Mouse (Mus musculus): ENCODE results near the gene Amhr2. TPM values are rescaled to one million over a fixed set of nuclear protein-coding genes. Genes with fewer than 3 reads are reported as not detected.

The Amhr2 gene
- polyA plus RNA-seq, 1 experiment from 2014 or later: 1.2 TPM

DNA sequence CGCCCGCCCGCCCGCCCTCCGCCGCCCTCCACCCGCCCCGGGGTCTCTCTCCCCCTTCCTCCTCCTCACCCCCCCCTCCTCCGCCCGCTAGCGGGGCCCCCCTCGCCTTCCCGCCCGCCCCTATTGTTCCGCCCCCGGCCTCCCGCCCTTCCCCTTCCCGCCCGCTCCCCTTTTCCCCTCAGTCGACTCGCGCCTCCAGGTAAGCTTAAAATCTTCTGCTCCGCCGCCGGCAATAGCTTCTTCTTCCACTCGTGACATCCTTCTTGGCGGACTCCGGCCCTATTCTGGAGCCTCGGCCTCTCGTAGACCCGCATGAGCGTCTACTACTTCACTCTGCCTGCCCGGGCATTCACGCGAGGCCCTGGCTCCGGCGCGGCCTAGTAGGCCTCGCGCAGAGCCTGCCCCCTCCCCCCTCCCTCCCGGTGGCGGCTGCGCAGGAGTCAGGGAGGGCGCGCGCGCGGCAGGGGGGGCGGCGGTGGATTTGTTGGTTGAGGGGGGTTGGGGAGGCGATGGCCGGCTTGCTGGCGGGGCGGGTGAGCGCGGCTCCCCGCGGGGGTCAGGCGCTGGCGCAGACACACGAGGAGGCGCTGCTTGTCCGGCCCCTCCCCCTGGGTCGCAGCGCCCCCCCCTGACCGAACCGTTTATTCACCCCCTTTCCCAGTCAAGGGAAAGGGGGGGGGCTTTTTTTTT is 25.6 kb downstream of the Amhr2 start:
- H3K9ac ChIP-seq (replicated peaks; ENCODE audit: low read depth, low read length): peak overlapping the region; percentile 81
- peak; percentile 57 for ATAC-seq (ENCODE audit: insufficient number of reproducible peaks, insufficient read depth, low FRiP score, low read depth)
- peaks cover 8% of the 10 kb centered on the region; the same call in 1 of the 2 replicates for H3K4me1 ChIP-seq (ENCODE audit: control insufficient read depth, insufficient read depth, low read length)
- peak overlapping the region; percentile 98 for H3K27ac ChIP-seq (ENCODE audit: low read length)
- 2% methylated on average over 39 of the region's 67 CpGs for WGBS
- H3K27me3 ChIP-seq (ENCODE audit: control insufficient read depth, insufficient read depth, low read length): no peaks in the 10 kb centered on the region
- peak overlapping the region; percentile 70 for H3K4me3 ChIP-seq (ENCODE audit: low read depth, low read length)
- peak overlapping the region; percentile 77 for H3K4me2 ChIP-seq (replicated peaks; ENCODE audit: low read depth, low read length)
- peaks cover 24% of the 10 kb centered on the region for H3K36me3 ChIP-seq (ENCODE audit: control insufficient read depth, insufficient read depth, low read length)
- H3K9me3 ChIP-seq (ENCODE audit: control insufficient read depth, low read depth, low read length): no peaks in the 10 kb centered on the region

DNA sequence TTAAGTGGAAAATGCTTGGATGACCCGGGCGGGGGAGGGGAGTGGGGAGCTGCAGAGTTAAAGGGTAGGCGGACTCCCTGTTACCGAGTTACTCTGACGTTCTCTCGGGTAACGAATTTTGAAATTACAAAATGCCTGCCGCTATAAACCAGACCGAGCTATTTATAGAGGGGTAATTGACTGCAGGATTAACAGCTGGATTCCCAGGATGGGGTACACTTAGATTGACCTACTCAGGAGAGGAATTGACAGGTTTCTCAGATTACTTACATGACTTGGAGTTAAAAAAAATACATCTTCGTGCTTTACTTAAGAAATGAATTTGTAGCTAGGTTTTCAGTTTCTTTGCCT is 26.1 kb downstream of the Amhr2 start:
- H3K27me3 ChIP-seq (ENCODE audit: control insufficient read depth, insufficient read depth, low read length): no peaks in the 10 kb centered on the region
- peaks cover 8% of the 10 kb centered on the region; the same call in 1 of the 2 replicates for H3K4me1 ChIP-seq (ENCODE audit: control insufficient read depth, insufficient read depth, low read length)
- peak overlapping the region; percentile 70 for H3K4me3 ChIP-seq (ENCODE audit: low read depth, low read length)
- no peaks in the 10 kb centered on the region for H3K9me3 ChIP-seq (ENCODE audit: control insufficient read depth, low read depth, low read length)
- peak overlapping the region; percentile 98; the same call in 1 of the 2 replicates for H3K27ac ChIP-seq (ENCODE audit: low read length)
- under 1% methylated on average over 10 of the region's 10 CpGs for WGBS
- peaks cover 28% of the 10 kb centered on the region for H3K36me3 ChIP-seq (ENCODE audit: control insufficient read depth, insufficient read depth, low read length)
- peak overlapping the region; percentile 77 for H3K4me2 ChIP-seq (replicated peaks; ENCODE audit: low read depth, low read length)
- peak overlapping the region; percentile 81 for H3K9ac ChIP-seq (replicated peaks; ENCODE audit: low read depth, low read length)
- no peak for ATAC-seq (ENCODE audit: insufficient number of reproducible peaks, insufficient read depth, low FRiP score, low read depth)

DNA sequence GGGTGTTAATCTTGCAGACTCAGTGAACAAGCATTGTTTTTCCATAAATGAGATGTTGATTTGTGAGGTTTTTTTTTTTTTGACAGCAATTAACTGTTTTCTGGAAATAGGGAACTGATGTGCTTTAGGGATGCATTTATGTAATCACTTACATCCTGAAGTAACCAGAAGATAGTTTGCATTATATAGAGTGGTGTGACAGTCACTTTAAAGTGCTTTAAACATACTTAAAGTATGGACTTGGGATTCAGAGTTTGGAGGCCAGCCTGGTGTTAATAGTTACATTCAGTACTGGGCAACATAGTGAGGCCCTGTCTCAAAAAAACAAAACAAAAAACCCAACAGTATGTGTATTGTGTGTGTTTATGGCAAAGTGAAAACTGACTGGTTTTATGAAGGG is 26.6 kb downstream of the Amhr2 start:
- no peak overlapping the region for H3K27ac ChIP-seq (ENCODE audit: low read length)
- H3K9me3 ChIP-seq (ENCODE audit: control insufficient read depth, low read depth, low read length): no peaks in the 10 kb centered on the region
- H3K9ac ChIP-seq (replicated peaks; ENCODE audit: low read depth, low read length): 0 out of 2 replicates have a peak overlapping the region, but pooled peaks have one; percentile 81
- H3K4me3 ChIP-seq (ENCODE audit: low read depth, low read length): peak overlapping the region; percentile 70
- H3K36me3 ChIP-seq (ENCODE audit: control insufficient read depth, insufficient read depth, low read length): peaks cover 33% of the 10 kb centered on the region
- H3K27me3 ChIP-seq (ENCODE audit: control insufficient read depth, insufficient read depth, low read length): no peaks in the 10 kb centered on the region
- H3K4me2 ChIP-seq (replicated peaks; ENCODE audit: low read depth, low read length): peak overlapping the region; percentile 77
- H3K4me1 ChIP-seq (ENCODE audit: control insufficient read depth, insufficient read depth, low read length): peaks cover 8% of the 10 kb centered on the region; the same call in 1 of the 2 replicates
- ATAC-seq (ENCODE audit: insufficient number of reproducible peaks, insufficient read depth, low FRiP score, low read depth): no peak

- WGBS: 75% methylated on average over 2 of the region's 2 CpGs
- no peak overlapping the region for H3K9ac ChIP-seq (replicated peaks; ENCODE audit: low read depth, low read length)
- H3K4me2 ChIP-seq (replicated peaks; ENCODE audit: low read depth, low read length): no peak overlapping the region
- H3K36me3 ChIP-seq (ENCODE audit: control insufficient read depth, insufficient read depth, low read length): peaks cover 47% of the 10 kb centered on the region
- H3K4me3 ChIP-seq (ENCODE audit: low read depth, low read length): no peak overlapping the region
- no peaks in the 10 kb centered on the region for H3K9me3 ChIP-seq (ENCODE audit: control insufficient read depth, low read depth, low read length)
- H3K27ac ChIP-seq (ENCODE audit: low read length): no peak overlapping the region
- ATAC-seq (ENCODE audit: insufficient number of reproducible peaks, insufficient read depth, low FRiP score, low read depth): no peak
- no peaks in the 10 kb centered on the region for H3K27me3 ChIP-seq (ENCODE audit: control insufficient read depth, insufficient read depth, low read length)
- H3K4me1 ChIP-seq (ENCODE audit: control insufficient read depth, insufficient read depth, low read length): peaks cover 8% of the 10 kb centered on the region; the same call in 1 of the 2 replicates
Observed at GRCm38 (mm10) chr15:102473246-102473645, 28.1 kb downstream of the Amhr2 start.

DNA sequence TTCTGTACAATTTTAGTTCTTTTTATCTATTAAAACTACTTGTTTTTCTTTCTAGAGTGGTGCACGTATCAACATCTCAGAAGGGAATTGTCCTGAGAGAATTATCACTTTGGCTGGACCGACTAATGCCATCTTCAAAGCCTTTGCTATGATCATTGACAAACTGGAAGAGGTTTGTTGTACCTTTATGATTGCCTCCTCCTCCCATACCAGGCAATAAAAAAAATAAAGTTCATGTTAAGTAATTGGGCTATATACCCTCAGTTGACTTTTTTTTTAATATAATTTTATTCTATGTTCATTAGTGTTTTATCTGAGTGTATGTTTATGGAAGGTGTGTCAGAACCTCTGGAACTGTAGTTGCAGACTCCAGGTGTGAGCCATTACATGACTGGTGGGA is 29.4 kb downstream of the Amhr2 start:
- H3K27me3 ChIP-seq (ENCODE audit: control insufficient read depth, insufficient read depth, low read length): no peaks in the 10 kb centered on the region
- H3K4me3 ChIP-seq (ENCODE audit: low read depth, low read length): no peak overlapping the region
- H3K36me3 ChIP-seq (ENCODE audit: control insufficient read depth, insufficient read depth, low read length): peaks cover 58% of the 10 kb centered on the region
- H3K9me3 ChIP-seq (ENCODE audit: control insufficient read depth, low read depth, low read length): no peaks in the 10 kb centered on the region
- peaks cover 8% of the 10 kb centered on the region; the same call in 1 of the 2 replicates for H3K4me1 ChIP-seq (ENCODE audit: control insufficient read depth, insufficient read depth, low read length)
- WGBS: 82% methylated on average over 2 of the region's 2 CpGs
- no peak overlapping the region for H3K4me2 ChIP-seq (replicated peaks; ENCODE audit: low read depth, low read length)
- H3K27ac ChIP-seq (ENCODE audit: low read length): no peak overlapping the region
- H3K9ac ChIP-seq (replicated peaks; ENCODE audit: low read depth, low read length): no peak overlapping the region
- no peak for ATAC-seq (ENCODE audit: insufficient number of reproducible peaks, insufficient read depth, low FRiP score, low read depth)

DNA sequence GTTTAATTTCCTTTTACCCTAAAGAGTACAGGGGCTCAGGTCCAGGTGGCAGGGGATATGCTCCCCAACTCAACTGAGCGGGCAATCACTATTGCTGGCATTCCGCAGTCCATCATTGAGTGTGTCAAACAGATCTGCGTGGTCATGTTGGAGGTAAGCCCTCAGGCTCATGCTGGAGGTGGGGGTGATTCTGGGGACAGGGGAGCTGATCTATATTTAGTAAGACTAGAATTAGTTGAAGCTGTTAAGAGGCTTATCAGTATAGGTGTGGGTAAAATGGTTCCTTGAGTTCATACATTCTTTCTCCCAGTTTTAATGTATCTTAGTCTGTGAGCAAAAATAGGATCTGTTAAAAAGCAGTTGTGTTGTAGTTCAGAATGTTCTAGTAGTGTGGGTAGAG is 38.0 kb downstream of the Amhr2 start:
- Histone ChIP-seq H3K36me3 (ENCODE audit: control insufficient read depth, insufficient read depth, low read length) (peaks cover 82% of the 10 kb centered on the region), H3K4me2 (replicated peaks; ENCODE audit: low read depth, low read length) (no peak overlapping the region), H3K4me1 (ENCODE audit: control insufficient read depth, insufficient read depth, low read length) (no peaks in the 10 kb centered on the region), H3K4me3 (ENCODE audit: low read depth, low read length) (no peak overlapping the region), H3K27me3 (ENCODE audit: control insufficient read depth, insufficient read depth, low read length) (no peaks in the 10 kb centered on the region), H3K27ac (ENCODE audit: low read length) (no peak overlapping the region), H3K9me3 (ENCODE audit: control insufficient read depth, low read depth, low read length) (no peaks in the 10 kb centered on the region), H3K9ac (replicated peaks; ENCODE audit: low read depth, low read length) (no peak overlapping the region)
- no peak for ATAC-seq (ENCODE audit: insufficient number of reproducible peaks, insufficient read depth, low FRiP score, low read depth)
- WGBS: 78% methylated on average over 3 of the region's 3 CpGs

GRCm38 (mm10) chr15:102485853-102486252 is 40.7 kb downstream of the Amhr2 start:
- Histone ChIP-seq H3K9me3 (ENCODE audit: control insufficient read depth, low read depth, low read length) (no peaks in the 10 kb centered on the region), H3K27ac (ENCODE audit: low read length) (no peak overlapping the region), H3K4me2 (replicated peaks; ENCODE audit: low read depth, low read length) (no peak overlapping the region), H3K4me1 (ENCODE audit: control insufficient read depth, insufficient read depth, low read length) (no peaks in the 10 kb centered on the region), H3K9ac (replicated peaks; ENCODE audit: low read depth, low read length) (no peak overlapping the region), H3K27me3 (ENCODE audit: control insufficient read depth, insufficient read depth, low read length) (no peaks in the 10 kb centered on the region), H3K36me3 (ENCODE audit: control insufficient read depth, insufficient read depth, low read length) (peaks cover 86% of the 10 kb centered on the region), H3K4me3 (ENCODE audit: low read depth, low read length) (no peak overlapping the region)
- no peak for ATAC-seq (ENCODE audit: insufficient number of reproducible peaks, insufficient read depth, low FRiP score, low read depth)
- 89% methylated on average over 12 of the region's 12 CpGs for WGBS

GRCm38 (mm10) chr15:102487664-102488063 is 42.5 kb downstream of the Amhr2 start:
- Histone ChIP-seq H3K4me2 (replicated peaks; ENCODE audit: low read depth, low read length) (no peak overlapping the region), H3K4me1 (ENCODE audit: control insufficient read depth, insufficient read depth, low read length) (no peaks in the 10 kb centered on the region), H3K27ac (ENCODE audit: low read length) (no peak overlapping the region), H3K4me3 (ENCODE audit: low read depth, low read length) (no peak overlapping the region), H3K27me3 (ENCODE audit: control insufficient read depth, insufficient read depth, low read length) (no peaks in the 10 kb centered on the region), H3K9ac (replicated peaks; ENCODE audit: low read depth, low read length) (no peak overlapping the region), H3K36me3 (ENCODE audit: control insufficient read depth, insufficient read depth, low read length) (peaks cover 88% of the 10 kb centered on the region), H3K9me3 (ENCODE audit: control insufficient read depth, low read depth, low read length) (no peaks in the 10 kb centered on the region)
- 63% methylated on average over 1 of the region's 1 CpGs for WGBS
- no peak for ATAC-seq (ENCODE audit: insufficient number of reproducible peaks, insufficient read depth, low FRiP score, low read depth)

DNA sequence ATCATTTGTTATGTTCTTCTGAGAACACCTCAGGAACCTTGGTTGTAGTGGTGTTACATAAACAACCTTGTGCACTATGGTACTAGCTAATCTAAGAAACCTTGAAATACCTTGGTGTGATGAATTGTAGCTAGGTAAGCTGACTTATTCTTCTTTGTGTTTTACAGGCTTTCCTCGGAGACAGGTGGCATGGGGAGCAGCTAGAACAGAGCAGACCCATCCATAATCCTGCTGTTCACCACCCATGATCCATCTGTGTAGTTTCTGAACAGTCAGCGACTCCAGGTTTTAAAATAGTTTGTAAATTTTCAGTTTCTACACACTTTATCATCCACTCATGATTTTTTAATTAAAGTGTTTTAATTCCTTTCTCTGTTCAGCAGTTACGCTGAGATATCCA is 53.2 kb downstream of the Amhr2 start:
- Histone ChIP-seq H3K27me3 (ENCODE audit: control insufficient read depth, insufficient read depth, low read length) (no peaks in the 10 kb centered on the region), H3K9me3 (ENCODE audit: control insufficient read depth, low read depth, low read length) (no peaks in the 10 kb centered on the region), H3K36me3 (ENCODE audit: control insufficient read depth, insufficient read depth, low read length) (peaks cover 90% of the 10 kb centered on the region), H3K27ac (ENCODE audit: low read length) (no peak overlapping the region), H3K9ac (replicated peaks; ENCODE audit: low read depth, low read length) (no peak overlapping the region), H3K4me3 (ENCODE audit: low read depth, low read length) (no peak overlapping the region), H3K4me2 (replicated peaks; ENCODE audit: low read depth, low read length) (no peak overlapping the region), H3K4me1 (ENCODE audit: control insufficient read depth, insufficient read depth, low read length) (no peaks in the 10 kb centered on the region)
- no peak for ATAC-seq (ENCODE audit: insufficient number of reproducible peaks, insufficient read depth, low FRiP score, low read depth)
- WGBS: 83% methylated on average over 3 of the region's 3 CpGs

Data from stomach, embryonic 14.5 days (tissue).